Mouse (Mus musculus) liver, adult (tissue): Measurements from ENCODE around the gene Rsf1.

Experiments
- GATA4 ChIP-seq: IDR thresholded peaks from 2 replicates; pipeline ENCODE4 v1.6.1; 2014; ENCODE audit warnings: mild to moderate bottlenecking, low read length; ENCODE audit not compliant: insufficient replicate concordance

Gene Rsf1

GRCm38 (mm10) chr7:97592396-97592795, 12.7 kb downstream of the Rsf1 start:
- no peak for TF ChIP-seq GATA4

GRCm38 (mm10) chr7:97593535-97593934, 13.8 kb downstream of the Rsf1 start:
- TF ChIP-seq GATA4: no peak

GRCm38 (mm10) chr7:97598548-97598947, 18.9 kb downstream of the Rsf1 start:
- TF ChIP-seq GATA4: no peak

- TF ChIP-seq GATA4: no peak
These were observed 41.7 kb downstream of the Rsf1 start for GRCm38 (mm10) chr7:97621346-97621745.

- TF ChIP-seq GATA4: no peak
These were observed 43.0 kb downstream of the Rsf1 start for GRCm38 (mm10) chr7:97622676-97623075.

GRCm38 (mm10) chr7:97623402-97623801, 43.7 kb downstream of the Rsf1 start:
- no peak for TF ChIP-seq GATA4

GRCm38 (mm10) chr7:97629351-97629750, 49.7 kb downstream of the Rsf1 start:
- TF ChIP-seq GATA4: no peak

GRCm38 (mm10) chr7:97631290-97631689, 51.6 kb downstream of the Rsf1 start:
- no peak for TF ChIP-seq GATA4

- TF ChIP-seq GATA4: no peak
These were observed 53.2 kb downstream of the Rsf1 start for GRCm38 (mm10) chr7:97632897-97633296.

GRCm38 (mm10) chr7:97645060-97645459, 65.4 kb downstream of the Rsf1 start:
- TF ChIP-seq GATA4: no peak

- no peak for TF ChIP-seq GATA4
These were observed 68.0 kb downstream of the Rsf1 start for GRCm38 (mm10) chr7:97647656-97648055.

- TF ChIP-seq GATA4: no peak
These were observed 71.0 kb downstream of the Rsf1 start for GRCm38 (mm10) chr7:97650729-97651128.

GRCm38 (mm10) chr7:97656144-97656543, 76.5 kb downstream of the Rsf1 start:
- TF ChIP-seq GATA4: no peak

- TF ChIP-seq GATA4: no peak
These were observed 81.9 kb downstream of the Rsf1 start for GRCm38 (mm10) chr7:97661634-97662033.

GRCm38 (mm10) chr7:97679239-97679638, 99.5 kb downstream of the Rsf1 start:
- no peak for TF ChIP-seq GATA4

- TF ChIP-seq GATA4: no peak
These were observed 108.1 kb downstream of the Rsf1 start for GRCm38 (mm10) chr7:97687831-97688230.

GRCm38 (mm10) chr7:97695441-97695840, 115.8 kb downstream of the Rsf1 start:
- TF ChIP-seq GATA4: no peak

GRCm38 (mm10) chr7:97696133-97696505, 116.4 kb downstream of the Rsf1 start:
- TF ChIP-seq GATA4: no peak

- peak; percentile 28; the same call in 1 of the 2 replicates for TF ChIP-seq GATA4
These were observed 117.0 kb downstream of the Rsf1 start, which contains the start of gene Clns1a for GRCm38 (mm10) chr7:97696506-97697254. Gene Clns1a, plus strand, starts transcription at chr7:97696634.
